Mouse (Mus musculus): ENCODE measurements around the gene B020031M17Rik.
"Not testable (repeated sequence)": the region's sequence is repeated elsewhere in the genome, so short reads cannot be mapped to it uniquely, and the experiment has no call there.

GRCm38 (mm10) chr13:119999215-119999614, 48.6 kb upstream of the B020031M17Rik start:
- not testable (repeated sequence) for TF ChIP-seq CTCF (IDR thresholded peaks at IDR 0.05; ENCODE audit: low read depth, low read length); POLR2A (IDR thresholded peaks at IDR 0.05; ENCODE audit: insufficient read depth, low read length)

Data from ES-Bruce4 (cell line).